Comparison of ENCODE assay signal across 17 mouse cellular contexts in genomic region chr1:133231523-133232193, GRCm38 (mm10).
"Had no signal": no experiment of that assay in that cellular context is flagged by ENCODE, and none has a peak within 500 bp of the region (broad histone marks: within the 10 kb centered on the region; RNA-seq: fewer than 3 reads in every experiment).

No protein-coding gene starts in this region.

- ATAC-seq: intestine, embryonic 16.5 days; liver, embryonic 12.5 days; midbrain, embryonic 16.5 days had no signal

- H3K4me2 ChIP-seq: kidney, embryonic 15.5 days; limb, embryonic 15.5 days; liver, embryonic 12.5 days; lung, embryonic 15.5 days; midbrain, embryonic 12.5 days; neural tube, embryonic 13.5 days had no signal

- H3K4me3 ChIP-seq: kidney, embryonic 15.5 days; limb, embryonic 15.5 days; liver, embryonic 12.5 days; lung, embryonic 15.5 days; midbrain, embryonic 12.5 days; neural tube, embryonic 13.5 days had no signal

- H3K27me3 ChIP-seq: limb, embryonic 15.5 days; lung, embryonic 15.5 days; midbrain, embryonic 12.5 days; neural tube, embryonic 13.5 days had no signal

- H3K36me3 ChIP-seq: kidney, embryonic 15.5 days; limb, embryonic 15.5 days; liver, embryonic 12.5 days; lung, embryonic 15.5 days; midbrain, embryonic 12.5 days; neural tube, embryonic 13.5 days had no signal

- H3K9ac ChIP-seq: kidney, embryonic 15.5 days; limb, embryonic 15.5 days; liver, embryonic 12.5 days; lung, embryonic 15.5 days; midbrain, embryonic 12.5 days; neural tube, embryonic 13.5 days had no signal

- H3K27ac ChIP-seq: kidney, embryonic 15.5 days; limb, embryonic 15.5 days; liver, embryonic 12.5 days; lung, embryonic 15.5 days; midbrain, embryonic 12.5 days; neural tube, embryonic 13.5 days had no signal

- H3K9me3 ChIP-seq: kidney, embryonic 15.5 days; limb, embryonic 15.5 days; liver, embryonic 12.5 days; lung, embryonic 15.5 days; midbrain, embryonic 12.5 days; neural tube, embryonic 13.5 days had no signal

- DNase-seq: kidney, adult 2 months; kidney, postnatal 14 days; layer of hippocampus, adult 9-11 months; layer of hippocampus, postnatal 36 days; retina, postnatal 1 day; right cerebral cortex, postnatal 4 days; spleen, adult 18-20 months; thymus, adult 18-20 months; thymus, postnatal 14 days had no signal
